Mouse (Mus musculus) lung, adult 2 months (tissue): ENCODE results near the gene Plbd2. TPM values are rescaled to one million over a fixed set of nuclear protein-coding genes. Genes with fewer than 3 reads are reported as not detected.

Experiments used
- DNase-seq: peaks from one replicate; pipeline ENCODE4 v3.0.0; 2022
- H3K4me1 ChIP-seq: fragments of 200-500 bp; 2 replicates; pipeline ENCODE4 v1.6.1; 2011; ENCODE audit warnings: low read length; ENCODE audit not compliant: control insufficient read depth, insufficient read depth
- H3K4me3 ChIP-seq: fragments of 200-500 bp; replicated peaks from 2 replicates; pipeline ENCODE3; 2011; ENCODE audit warnings: low read depth, mild to moderate bottlenecking, control low read depth, low read length; ENCODE audit errors: extremely low read depth
- CTCF ChIP-seq: fragments of 200-500 bp; IDR thresholded peaks from 2 replicates; pipeline ENCODE4 v1.5.1; 2011; ENCODE audit warnings: mild to moderate bottlenecking, low read length, control low read depth; ENCODE audit not compliant: insufficient read depth
- POLR2A ChIP-seq: fragments of 200-500 bp; IDR thresholded peaks from 2 replicates; pipeline ENCODE4 v1.6.1; 2011; ENCODE audit warnings: low read depth, mild to moderate bottlenecking, control low read depth, low read length, borderline replicate concordance; ENCODE audit errors: extremely low read depth
- WGBS: fragments of 180-500 bp; shearing (Covaris S2); methylation state at CpG from one replicate; pipeline ENCODE4 v1.1.7; 2018; 5-methylcytosine and 5-hydroxymethylcytosine counted together
- polyA plus RNA-seq: library from polyadenylated mRNA; depleted of rRNA; stranded (reverse); fragments of >200 nt; gene quantifications from 2 replicates; pipeline ENCODE4 v1.2.3, GENCODE M21; 2012

The Plbd2 gene
- polyA plus RNA-seq, 1 experiment, result 40.0 TPM

DNA sequence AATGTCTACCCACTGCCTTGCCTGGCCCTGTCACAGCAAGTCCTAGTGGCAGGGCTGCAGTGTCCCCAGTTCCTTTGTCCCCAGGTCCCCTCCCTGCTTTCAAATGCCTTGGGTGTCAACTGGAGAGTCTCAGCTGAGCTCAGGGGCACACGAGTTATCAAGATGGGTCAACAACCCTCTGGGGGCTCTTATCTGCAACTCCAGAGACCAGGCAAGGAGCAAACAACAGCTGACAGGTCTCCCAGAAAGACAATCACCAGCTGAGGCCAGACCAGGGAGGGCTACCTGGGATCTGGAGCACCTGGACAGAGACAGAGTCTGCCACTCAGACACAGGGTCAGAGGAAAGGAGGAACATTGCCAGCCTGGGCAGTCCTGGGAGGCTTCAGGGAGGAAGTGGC lies 47.2 kb downstream of the Plbd2 start:
- no peak for DNase-seq
- TF ChIP-seq POLR2A (no peak), CTCF (no peak)
- Histone ChIP-seq H3K4me1 (no peaks in the 10 kb centered on the region), H3K4me3 (no peak overlapping the region)
- WGBS, result 7% methylated on average over 1 of the region's 1 CpGs

DNA sequence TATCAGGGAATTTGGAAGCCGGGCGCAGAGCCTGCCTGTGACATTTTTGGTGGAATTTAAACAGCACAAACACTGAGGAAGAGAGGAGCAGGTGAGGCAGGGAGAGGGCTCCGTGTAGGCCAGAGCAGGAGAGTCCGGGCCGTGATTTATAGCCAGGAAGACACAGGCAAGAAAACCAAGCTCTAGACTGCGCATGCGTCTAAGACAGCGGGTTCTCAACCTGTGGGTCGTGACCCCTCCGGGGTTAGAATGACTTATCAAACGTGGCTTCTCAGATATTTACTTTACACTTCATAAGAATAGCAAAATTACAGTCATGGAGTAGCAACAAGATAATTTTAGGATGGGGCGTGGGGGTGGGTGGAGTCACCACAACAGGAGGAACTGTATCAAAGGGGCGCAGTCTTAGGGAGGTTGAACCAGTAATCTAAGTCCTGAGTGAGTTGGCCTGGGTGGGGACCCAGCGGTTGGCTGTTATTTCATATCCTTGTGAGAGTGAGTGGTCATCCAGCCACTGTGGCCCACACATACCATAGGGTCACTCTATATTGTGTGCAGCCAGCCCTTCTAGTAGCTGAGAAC lies 48.6 kb downstream of the Plbd2 start:
- H3K4me1 ChIP-seq, result no peaks in the 10 kb centered on the region

DNA sequence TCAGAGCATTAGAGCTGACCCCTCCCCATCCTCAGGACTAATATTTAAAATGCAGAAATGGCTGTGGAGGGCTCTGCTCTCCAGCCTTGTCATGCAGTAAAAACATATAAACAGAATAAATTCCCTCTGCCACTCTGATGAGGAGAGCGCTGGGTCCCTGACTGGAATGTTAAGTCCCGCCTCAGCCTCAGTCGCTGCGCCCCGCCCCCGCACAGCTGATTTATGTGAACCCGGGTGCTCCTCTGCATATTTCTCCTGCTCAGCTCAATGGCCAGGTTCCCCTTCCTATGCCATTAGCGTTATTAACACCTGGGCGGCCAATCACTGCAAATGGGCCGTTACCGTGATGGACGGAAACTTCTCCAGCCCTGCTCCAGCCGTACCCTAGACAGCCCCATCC lies 56.1 kb downstream of the Plbd2 start:
- no peak for DNase-seq
- WGBS, result 32% methylated on average over 13 of the region's 13 CpGs
- Histone ChIP-seq H3K4me1 (no peaks in the 10 kb centered on the region), H3K4me3 (no peak overlapping the region)
- TF ChIP-seq POLR2A, result no peak
- no peak for TF ChIP-seq CTCF

More for the DNA sequence above, 48.6 kb downstream of the Plbd2 start:
- H3K4me3 ChIP-seq, result no peak overlapping the region
- no peak for TF ChIP-seq POLR2A
- TF ChIP-seq CTCF, result no peak
- no peak for DNase-seq
- 35% methylated on average over 14 of the region's 14 CpGs for WGBS

DNA sequence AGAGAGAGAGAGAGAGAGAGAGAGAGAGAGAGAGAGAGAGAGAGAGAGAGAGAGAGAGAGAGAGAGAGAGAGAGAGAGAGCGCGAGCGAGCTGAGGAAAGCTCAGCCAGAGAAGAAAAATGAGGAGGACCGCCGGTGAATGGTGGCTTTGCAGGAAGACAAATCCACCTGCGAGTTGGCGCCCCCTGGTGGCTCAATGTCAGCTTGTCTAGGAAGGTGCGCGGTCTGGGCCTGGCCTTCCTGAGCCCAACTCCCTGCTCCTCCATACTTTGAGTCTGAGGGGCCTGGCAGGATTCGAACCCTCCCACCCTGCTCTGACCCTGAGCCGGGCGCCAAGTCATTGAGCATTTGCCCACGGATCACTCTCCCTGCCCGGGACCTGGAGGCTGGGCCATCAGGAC lies 62.7 kb downstream of the Plbd2 start:
- H3K4me3 ChIP-seq, result no peak overlapping the region
- peak; percentile 78 for TF ChIP-seq CTCF
- no peak for TF ChIP-seq POLR2A
- 3% methylated on average over 14 of the region's 14 CpGs for WGBS

DNA sequence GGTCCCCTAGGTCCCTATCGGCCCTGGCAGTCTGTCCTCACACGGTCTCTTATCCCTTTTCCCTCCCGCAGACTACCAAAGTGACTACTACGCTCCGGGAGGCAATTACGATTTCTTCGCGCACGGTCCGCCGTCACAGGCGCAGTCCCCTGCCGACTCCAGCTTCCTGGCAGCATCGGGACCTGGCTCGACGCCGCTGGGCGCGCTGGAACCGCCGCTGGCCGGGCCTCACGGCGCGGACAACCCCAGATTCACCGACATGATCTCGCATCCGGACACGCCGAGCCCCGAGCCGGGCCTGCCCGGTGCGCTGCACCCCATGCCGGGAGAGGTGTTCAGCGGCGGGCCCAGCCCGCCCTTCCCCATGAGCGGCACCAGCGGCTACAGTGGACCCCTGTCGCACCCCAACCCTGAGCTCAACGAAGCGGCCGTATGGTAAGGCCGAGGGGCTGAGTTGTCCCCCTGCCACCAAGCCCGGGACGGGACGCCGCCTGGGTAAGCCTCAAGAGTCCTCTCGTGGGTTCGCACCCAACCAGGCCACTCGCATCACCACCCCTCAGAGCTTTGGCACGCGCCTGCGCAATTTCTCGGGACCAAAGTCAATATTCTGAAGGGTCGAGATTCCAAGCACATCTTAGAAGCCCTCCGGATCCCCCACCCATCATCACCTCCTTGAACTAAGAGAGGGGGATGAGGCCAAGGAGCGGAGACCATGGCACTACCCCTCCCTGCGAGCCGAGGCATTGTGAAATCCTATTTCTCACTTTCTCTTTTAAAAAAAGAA lies 63.3 kb downstream of the Plbd2 start:
- WGBS, result 1% methylated on average over 61 of the region's 61 CpGs
- no peak overlapping the region for H3K4me3 ChIP-seq
- TF ChIP-seq POLR2A (no peak), CTCF (no peak)
- no peaks in the 10 kb centered on the region; the same call in none of the 2 replicates for H3K4me1 ChIP-seq
- peak; percentile 8 for DNase-seq

More for the DNA sequence above, 62.7 kb downstream of the Plbd2 start:
- DNase-seq, result peak; percentile 76
- H3K4me1 ChIP-seq, result no peaks in the 10 kb centered on the region; the same call in none of the 2 replicates

DNA sequence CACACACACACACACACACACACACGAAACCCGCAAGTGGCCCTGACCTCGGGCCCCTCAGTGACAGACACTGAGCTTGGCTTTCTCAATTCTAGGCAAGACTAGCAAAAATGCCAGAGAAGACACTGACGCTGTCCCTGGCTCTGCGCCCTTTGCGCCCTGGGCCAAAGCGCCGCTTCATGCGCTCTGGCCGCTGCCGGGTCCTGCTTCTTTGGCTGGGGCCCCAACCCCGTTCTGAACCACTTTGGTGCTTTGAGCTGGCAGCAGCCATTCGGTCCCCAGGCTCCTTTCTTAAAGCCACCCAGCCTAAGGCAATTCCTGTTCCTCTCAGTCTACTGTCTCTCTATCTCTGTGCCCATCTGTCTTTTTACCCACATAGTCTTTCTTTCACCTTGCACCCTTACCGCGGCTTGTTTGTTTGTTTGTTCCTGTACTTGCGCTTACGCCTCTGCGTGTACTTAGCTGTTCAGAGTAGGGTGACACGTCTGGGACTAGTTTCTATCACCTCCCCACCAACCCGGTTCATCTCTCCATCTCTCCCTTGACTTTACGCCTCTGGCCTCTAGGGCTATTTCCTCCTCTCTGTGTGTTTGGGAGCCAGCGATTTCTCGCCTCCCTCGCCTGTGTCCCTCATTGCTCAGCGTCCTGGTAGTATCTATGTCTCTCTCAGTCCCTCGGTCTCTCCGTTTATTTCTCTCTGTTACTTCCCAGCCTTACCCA lies 64.3 kb downstream of the Plbd2 start:
- Histone ChIP-seq H3K4me3 (no peak overlapping the region), H3K4me1 (no peaks in the 10 kb centered on the region; the same call in none of the 2 replicates)
- 3% methylated on average over 27 of the region's 27 CpGs for WGBS
- TF ChIP-seq CTCF (no peak), POLR2A (no peak)
- no peak for DNase-seq

DNA sequence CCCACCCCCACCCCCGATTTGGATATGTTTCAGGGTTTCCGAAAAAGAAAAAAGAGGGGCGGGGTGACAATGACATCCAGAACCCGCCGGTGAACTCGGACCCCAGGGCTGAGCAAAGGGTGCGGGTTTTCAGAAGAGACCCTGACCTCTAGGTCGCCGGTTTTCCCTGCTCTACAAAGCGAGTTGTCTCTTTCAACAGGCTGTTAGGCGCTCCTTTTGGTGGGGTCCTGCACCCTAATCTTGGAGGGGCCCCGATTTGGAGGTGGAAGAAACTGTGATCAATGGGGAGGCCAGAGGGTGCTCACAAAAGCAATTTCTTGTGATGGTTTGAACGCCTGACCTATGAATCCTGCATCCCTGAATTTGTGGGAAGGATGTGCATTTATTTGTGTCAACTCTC lies 65.0 kb downstream of the Plbd2 start:
- Histone ChIP-seq H3K4me1 (no peaks in the 10 kb centered on the region; the same call in none of the 2 replicates), H3K4me3 (no peak overlapping the region)
- no peak for DNase-seq
- 3% methylated on average over 13 of the region's 13 CpGs for WGBS
- no peak for TF ChIP-seq POLR2A
- no peak for TF ChIP-seq CTCF

DNA sequence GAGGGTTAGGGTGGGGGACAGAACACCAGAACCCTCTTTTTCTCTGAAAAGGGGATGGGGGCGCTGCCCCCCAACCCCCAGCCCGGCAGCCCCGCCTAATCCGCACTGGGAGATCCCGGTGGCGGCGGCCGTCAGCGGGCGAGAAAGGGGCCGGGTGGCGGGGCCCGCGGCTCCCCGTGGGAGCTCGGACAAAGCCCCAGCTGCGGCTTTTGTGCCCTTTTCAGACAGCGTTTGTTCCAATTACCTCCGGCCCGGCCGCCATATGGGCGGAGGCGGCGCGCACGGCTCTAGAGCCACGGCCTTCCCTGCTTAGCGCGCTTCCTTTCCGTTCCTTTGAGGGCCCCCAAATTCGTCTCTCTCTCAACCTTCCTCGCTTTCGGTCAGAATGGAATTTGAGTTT lies 65.4 kb downstream of the Plbd2 start:
- no peak overlapping the region for H3K4me3 ChIP-seq
- TF ChIP-seq POLR2A, result no peak
- no peak for TF ChIP-seq CTCF
- no peaks in the 10 kb centered on the region; the same call in none of the 2 replicates for H3K4me1 ChIP-seq
- DNase-seq, result no peak
- WGBS, result 1% methylated on average over 33 of the region's 33 CpGs

DNA sequence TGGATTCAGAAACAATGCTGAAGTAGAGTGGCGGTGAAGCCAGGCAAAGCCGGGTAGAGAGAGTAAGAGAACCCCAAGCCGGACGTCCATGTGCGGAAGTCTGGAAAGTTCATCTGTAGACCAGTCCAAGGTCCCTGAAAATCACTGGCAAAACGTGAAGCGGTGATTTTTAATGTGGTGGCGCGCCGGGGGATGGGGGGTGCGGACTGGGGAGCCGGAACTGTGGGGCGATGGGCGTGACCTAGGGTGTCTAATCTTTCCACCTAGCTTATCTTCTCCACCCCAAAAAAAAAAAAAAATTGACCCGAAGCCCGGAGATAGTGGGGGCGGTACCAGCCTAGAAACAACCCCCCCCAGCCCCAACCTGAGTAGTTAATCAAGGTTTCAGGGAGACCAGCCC lies 65.9 kb downstream of the Plbd2 start:
- no peak for TF ChIP-seq POLR2A
- no peak for TF ChIP-seq CTCF
- DNase-seq, result no peak
- Histone ChIP-seq H3K4me3 (no peak overlapping the region), H3K4me1 (no peaks in the 10 kb centered on the region; the same call in none of the 2 replicates)
- WGBS, result 4% methylated on average over 17 of the region's 17 CpGs
